Mouse (Mus musculus) left cerebral cortex, adult 11 months (tissue): ENCODE measurements at regions not wholly inside any gene's neighbourhood (a gene's known extent, or its start where the extent isn't known, plus 50 kb on each side); places are given as distances from the start of the nearest gene placed in this dataset.
"Not testable (repeated sequence)": the region's sequence is repeated elsewhere in the genome, so short reads cannot be mapped to it uniquely, and the experiment has no call there.

ENCODE experiments used
- DNase-seq: peaks from one replicate; pipeline ENCODE4 v3.0.0; 2022; ENCODE audit warnings: low spot score

DNA sequence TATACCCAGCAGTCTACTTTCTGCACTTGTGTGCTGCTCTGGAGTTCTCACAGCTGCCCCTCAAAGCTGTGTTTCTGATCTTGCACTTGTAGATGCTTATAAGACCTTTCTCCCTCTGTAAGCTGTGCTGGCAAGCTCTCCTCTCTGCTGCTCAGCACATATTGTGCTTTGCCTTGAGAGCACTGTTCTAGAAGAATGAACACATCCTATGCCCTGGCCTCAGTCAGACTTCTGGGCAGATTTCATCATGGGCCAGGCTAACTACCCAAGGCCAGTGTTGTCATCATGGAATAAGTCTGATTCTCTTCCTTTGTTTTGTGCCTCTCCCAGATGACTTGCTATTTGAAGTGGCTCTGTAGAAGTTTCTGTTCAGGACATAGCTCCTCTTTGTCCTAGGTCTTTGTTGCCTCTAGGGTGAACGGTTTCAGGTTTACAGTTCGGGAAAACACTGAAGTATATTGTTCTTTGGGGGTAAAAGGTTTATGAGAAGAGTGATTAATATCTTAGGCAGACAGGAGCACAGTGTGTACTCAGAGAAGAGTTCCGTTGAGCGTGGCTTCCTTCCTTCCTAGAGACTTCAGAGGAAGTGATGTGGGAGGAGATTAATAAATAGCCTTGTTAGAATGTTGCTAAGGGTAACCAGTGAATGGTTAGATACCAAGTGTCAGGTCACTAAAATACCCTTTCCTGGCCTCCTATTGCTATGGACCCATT, 70.8 kb downstream of the Pcdh18 start:
- no peak for DNase-seq

DNA sequence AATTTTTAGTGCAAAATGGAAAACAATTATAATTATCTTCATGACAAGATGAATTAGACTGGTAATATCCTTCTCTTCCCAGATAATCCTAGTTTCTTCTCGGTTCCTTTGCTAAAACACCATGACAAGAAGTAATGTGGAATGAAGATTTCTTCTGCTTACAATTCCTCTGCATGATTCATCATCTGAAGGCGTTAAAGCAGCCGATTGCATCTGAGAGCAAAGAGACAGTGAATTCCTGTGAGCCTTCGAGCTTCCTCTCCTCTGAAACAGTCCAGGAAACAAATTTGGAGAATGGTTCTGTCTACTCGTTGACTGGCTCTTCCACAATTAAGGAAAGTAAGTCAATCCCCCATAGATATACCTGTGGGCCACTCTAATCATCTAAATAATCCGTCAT, 82.2 kb downstream of the Pcdh18 start:
- DNase-seq, result no peak

DNA sequence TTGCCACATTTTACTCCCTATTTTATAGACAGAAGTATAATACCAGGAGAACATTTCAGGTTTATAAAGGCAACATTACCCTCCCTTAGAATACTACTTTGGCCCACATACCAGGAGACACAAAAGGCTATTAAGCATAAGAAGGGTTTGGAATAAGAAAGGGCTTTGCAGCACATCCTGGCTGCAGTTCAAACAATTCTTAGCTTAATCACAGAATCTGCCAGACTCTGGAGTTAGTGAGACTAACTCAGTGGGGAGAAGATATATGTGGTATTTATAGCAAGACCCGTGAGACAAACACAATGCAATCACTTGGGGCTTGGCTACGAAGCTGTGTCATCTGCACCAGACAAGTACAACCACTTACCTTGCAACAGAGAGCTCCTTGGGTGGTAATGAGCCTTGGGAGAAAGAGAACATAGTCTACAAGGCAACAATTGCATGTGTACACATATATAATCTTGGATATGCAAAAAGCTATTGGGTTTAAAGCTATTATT, 84.4 kb downstream of the Pcdh18 start:
- no peak for DNase-seq

DNA sequence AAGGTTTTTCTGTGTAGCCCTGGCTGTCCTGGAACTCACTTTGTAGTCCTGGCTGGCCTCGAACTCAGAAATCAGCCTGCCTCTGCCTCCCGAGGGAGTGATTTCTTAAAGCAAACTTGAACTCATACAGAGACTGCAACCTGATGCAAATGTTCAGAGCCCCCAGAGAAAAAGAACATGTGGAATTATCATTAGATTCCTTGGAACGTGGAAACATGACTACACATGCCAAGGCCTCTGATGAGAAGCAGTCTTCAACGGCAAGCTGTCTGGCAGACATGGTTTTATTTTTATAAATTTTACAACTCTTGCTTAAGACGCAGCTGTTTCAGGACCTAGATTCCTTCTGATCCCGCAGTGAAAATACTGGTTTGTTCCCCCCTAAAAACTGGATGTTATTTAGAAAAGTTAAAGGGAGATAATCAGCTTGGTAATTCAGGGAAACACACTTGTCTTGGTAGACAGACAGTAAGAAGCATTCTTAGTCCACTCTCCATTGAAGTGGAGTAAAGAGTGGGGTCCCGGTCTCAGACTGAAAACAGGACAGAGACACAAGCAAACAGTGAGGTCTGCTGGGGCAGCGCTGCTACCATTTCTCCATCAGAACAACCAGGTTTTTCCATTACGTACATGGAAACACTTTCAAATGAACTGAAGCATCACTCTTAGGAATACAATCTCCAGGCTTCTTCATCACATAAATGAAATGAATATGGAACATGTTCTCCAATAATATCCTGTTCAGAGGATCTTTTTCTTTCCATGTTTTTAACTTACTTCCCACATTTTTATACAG, 89.4 kb downstream of the Pcdh18 start:
- no peak for DNase-seq

DNA sequence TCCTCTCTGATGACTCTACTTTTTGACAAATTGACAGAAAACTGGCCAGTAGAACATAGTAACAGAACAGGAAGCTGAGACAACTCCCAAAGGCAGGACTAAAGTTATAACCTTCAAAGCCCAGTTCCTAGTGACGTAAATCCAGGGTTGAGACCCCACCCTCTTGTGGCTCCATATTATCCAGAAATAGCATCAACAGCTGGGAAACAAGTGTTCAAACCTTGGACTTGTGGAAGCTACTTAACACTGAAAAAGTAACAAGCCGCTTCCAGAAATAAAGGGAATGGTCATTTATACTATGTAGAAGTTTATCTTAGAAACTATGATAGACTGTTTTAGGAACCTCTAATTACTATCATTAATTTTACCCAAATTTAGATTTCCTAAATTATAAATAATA, 90.6 kb downstream of the Pcdh18 start:
- no peak for DNase-seq

DNA sequence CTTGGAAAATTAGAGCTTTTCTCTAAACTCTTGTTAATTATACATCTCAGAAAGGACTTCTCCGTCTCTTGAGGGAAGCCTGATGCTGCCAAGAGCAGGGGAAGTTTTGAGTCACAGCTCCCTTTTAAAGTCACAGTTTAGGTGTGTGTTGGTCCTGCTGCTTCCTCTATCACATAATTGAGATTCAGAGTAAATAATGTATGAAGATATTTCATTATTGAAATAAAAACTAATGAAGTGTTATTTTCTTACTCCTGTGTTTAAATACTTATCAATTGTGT, 108.3 kb downstream of the Pcdh18 start:
- DNase-seq, result no peak

DNA sequence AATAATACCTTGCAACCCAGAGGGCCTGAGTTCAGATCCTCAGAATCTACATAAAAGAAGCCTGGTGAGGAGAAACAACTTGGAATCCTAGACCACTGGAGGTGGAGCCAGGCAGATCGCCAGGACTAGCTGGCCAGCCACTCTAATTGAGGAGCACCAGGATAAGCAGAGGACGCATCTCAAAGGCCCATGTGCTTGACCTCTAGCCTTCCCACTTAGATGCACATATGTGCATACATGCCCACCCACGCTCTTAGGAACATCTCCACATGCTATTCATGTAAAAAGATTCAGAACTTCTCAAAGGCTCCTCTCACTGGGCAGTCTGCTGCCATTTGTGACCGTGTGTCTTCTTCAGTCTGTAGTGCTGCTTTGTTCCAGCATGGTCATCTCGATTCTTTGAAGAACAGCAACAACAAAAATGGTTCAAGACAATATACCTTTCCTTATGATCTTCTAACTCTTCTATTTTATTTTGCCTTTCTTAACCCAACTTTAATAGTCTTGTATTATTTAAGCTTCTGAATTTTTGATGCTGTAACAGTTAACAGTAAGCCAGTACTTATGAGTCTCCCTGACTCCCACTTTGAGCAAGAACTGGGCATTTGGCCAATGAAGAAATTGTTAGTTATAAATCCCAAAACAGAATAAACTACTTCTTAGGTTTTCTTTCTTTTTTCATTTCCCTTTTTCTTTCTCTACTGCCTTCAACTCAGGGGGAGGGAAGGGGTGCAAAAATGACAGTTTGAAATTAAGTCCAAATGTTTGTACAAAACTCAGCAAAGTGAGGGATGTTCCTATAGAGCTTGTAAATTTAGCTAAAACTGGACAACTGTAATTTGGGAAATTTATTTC, 108.9 kb downstream of the Pcdh18 start:
- DNase-seq, result no peak

DNA sequence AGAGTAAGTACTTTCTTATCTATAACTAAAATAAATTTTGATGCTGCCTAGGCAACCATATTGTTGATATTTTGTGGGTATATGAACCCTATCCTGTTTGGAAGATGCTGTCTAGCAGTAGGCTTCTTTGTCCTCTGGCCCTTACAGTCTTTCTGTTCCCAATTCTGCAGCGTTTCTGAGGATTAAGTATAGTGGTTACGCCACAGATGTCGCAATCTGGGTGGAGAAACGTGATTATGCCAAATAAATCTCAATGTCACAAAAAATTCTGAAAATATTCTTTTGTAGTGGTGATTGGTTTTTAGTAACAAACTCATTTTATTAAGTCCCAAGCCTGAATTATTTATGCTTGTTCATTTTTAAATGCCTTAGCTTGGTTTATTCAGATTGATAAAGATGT, 112.1 kb downstream of the Pcdh18 start:
- DNase-seq, result no peak

DNA sequence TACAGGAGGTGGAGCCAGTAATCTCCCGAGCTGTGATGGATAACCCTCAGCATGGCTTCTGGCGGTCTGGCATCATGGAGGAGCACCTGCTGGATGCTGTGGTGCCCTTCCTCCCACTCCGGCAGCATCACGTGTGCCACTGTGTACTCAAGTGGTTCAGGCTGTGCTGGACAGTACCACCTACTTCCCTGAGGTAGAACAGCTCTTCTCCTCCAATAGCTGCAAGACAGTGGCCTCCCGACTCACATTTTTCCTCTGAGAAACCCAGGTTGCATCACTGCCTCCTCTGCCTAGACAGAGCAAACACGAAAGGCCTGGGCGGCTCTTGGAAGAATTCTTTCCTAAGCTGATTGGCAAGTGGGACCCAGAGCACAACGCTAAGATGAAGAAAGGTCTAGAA, 113.3 kb downstream of the Pcdh18 start:
- no peak for DNase-seq

DNA sequence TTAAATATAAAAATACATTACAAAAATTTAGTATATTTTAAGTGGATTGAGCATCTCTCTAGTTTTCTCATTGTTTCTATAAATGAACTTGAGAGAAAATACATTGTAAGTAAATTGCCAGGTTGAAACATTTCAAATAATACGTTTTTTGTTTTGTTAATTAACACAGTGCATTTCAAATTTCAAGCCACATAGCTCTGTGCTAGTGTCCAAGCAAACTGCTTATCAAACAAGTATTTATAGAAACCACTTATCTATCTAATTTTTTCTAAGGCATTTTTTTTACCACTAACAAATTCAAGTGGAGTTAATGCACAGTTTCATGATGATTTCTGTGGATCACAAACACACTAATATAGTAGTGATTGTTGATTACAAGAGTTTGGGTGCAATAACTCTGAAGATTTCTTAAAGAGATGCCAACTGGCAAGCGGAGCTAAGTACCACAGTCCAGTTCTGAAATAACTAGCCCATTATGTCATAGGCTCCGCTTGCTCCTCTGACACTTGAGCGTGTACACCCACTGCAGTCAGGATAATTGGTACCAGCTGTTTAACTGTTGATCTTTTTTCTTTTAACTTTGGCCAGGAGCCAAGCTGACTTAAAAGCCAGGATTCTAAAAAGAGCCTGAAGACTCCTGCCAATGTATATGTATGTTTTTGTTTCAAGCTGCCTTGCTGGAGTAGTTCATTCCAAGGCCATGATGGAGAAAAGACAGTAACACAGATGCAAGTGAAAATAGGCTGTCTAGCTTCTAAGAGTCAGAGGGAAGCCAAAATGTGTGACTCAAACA, 115.0 kb downstream of the Pcdh18 start:
- DNase-seq, result peak; percentile 25

DNA sequence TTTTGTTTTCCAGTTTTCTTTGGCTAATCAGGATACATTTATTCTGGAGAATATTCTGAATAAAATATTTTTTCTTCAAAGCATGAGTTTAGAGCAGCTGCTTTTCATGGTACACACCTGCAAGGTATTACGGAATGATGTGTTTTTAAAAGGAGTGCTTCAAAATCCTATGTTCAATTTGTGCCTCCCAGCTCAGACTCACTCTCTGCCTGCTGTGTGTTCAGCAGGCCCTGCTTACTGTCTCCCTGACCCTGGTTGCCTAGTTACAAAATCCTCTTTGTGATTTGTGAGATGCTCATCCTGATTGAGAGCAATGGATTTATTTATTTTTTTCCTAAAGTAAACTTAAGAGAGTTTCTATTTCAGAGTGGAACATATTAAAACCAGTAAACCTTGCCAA, 115.7 kb downstream of the Pcdh18 start:
- DNase-seq, result no peak

DNA sequence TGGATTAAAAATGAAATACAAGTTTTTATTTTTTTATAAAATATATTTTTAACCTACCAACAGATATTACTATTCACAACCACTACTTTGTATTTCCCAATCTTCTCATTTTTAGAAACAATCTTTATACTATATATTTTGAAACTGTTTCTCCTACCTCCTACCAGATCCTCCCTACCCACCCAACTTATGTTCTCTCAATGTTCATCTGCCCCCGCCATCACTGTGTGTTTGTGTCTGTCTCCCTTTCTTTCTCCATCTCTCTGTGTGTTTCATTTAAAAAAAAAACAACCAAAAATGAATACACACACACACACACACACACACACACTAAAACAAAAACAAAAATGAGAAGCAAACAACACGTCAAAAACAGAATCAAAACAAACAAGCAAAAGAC, 118.5 kb downstream of the Pcdh18 start:
- DNase-seq, result no peak

DNA sequence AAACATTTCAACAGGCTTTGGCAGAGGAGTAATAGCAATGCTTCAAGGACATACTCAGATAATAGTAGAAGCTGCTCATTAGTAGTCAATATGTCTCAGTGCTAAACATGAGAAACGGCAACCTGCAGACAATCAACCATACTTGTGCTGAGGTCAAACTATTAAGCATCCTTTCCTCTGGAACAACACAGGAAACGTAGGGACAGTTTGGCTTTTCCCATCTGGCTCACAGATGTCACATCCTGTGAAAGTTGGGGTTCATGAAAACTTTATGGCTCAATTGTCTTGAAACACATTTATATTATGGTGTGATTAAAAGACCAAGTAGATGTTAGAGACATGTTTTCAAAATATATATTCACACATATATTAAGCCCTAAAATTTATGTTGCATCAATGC, 120.4 kb downstream of the Pcdh18 start:
- no peak for DNase-seq

DNA sequence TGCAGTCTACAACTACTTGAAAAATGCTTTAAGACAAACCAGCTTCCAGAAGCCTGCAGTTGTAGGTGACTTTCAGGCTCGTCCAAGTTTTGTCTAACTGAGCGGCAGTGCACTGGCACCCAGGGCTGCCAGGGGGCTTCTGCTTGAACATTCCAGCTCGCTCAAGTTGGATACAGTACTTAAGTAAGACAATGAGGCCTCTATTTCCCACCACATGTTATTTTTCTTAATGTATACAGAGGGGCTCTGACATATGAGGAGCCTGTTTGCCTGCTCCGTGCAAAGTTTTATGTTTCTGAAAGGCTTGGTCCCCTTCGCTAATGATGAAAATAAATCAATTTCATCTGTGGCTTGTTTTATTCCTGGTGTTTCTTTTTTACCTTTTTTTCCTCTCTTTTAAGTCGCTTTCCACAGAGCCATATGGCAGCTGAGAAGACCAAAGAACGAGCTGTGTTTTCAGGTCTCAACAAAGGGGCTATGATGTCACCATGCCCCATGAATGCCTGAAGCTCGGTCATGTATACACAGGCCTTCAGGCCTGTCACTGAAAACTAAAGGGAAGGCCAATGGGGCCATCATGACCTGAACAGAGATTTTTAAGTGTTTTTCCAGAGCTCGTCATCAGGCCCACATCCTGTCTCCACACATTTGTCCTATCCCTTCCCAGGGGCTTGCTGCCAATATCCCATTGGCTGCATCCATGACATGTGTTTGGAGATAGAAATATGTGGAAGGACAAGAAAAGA, 164.2 kb downstream of the Pcdh18 start:
- DNase-seq, result no peak

DNA sequence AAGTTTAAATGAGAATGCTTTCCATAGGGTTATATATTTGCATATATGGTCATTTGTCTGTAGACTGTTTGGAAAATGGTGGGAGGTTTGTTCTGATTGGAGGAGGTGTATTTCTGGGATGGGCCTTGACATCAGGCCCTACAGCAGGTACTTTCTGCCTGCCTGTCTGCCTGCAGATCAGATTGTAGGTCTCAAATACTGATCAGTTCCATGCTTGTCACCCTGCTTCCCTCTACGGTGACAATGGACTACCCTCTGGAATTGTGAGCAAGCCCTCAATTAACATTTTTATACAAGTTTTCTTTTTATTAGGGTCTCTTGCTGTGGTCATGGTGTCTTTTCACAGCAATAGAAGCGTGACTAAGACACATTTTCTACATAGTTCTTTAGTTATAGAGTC, 166.9 kb downstream of the Pcdh18 start:
- DNase-seq, result no peak

DNA sequence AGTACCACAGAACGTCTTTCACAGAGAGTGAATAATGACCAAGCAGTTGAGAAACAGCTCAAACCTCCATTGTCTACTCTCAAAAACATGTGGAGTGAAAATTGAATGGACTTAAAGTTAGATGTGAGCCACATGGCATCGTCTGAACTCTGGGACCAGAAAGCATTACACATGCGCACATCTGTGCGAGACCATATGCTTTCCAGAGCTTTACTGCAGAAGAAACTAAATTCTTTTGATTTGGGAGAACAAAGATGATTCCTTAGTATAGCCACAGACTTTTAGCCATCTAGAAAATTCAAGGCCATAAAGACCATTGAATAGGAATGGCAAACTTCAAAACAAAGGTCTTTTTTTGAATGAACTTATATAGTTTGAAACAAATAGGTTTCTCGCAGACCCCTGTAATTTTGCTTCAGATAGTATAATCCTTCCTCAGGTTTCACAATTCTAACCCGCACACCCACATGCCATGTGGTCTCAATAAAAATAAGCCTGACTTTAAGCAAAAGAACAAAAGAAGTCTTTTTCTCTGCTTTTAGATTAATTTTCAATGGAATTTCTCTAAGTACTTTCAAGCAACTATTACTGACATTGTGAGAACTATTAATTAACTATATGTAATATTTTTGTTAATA, 170.5 kb downstream of the Pcdh18 start:
- DNase-seq, result no peak

DNA sequence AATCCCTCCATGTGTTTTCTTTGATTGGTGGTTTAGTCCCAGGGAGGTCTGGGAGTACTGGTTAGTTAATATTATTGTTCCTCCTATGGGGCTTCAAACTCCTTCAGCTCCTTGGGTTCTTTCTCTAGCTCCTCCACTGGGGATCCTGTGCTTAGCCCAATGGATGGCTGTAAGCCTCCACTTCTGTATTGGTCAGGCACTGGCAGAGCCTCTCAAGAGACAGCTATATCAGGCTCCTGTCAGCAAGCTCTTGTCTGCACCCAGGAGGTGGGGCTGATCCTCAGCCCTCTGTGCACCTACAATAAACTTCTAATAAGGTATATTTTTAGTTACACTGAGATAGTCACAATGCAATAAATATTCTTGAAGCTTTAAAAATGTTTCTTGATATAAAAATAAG, 171.2 kb downstream of the Pcdh18 start:
- DNase-seq, result not testable (repeated sequence)

DNA sequence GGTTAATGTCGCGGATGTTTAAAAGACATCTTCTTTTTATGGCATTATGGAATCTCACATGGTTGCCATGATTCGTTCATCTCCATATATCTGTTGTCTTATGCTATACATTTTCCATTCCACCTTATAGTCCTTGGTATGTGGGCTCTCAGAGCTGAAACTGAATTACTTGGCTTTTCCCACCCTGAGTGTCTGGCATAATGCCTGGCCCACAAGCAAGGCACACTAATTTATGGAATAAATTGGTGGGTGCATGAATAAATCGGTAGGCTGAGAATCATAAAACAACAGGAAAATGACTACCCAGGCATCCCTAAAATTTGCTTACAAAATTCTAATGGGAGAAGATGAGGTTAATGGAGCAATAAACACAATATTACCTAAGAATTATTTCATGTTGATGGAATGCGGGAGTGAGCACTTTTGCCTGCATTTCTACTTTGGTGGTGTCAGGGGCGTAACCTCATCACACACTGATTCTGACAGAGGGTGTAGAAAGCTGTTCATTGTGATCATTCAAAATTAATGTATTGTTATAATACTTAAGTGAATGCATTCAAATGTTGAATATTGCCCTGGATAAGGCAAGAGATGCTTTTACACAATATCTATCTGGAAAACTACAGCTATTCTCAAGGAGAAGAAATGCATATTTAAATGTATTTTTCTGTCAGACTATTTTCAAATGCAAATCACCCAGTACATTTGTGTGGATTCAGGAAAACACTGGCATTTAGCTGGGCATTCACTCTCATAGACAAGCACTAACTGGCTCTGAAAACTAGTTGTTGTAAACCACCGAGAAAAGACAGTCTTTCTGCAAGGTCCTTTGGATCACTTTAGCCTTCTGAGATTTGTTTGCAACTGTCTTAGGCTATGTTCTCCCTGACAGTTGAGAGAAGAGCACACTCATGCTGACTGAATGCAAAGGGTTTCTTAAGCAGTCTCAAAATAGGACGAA, 190.1 kb downstream of the Pcdh18 start:
- DNase-seq, result no peak

DNA sequence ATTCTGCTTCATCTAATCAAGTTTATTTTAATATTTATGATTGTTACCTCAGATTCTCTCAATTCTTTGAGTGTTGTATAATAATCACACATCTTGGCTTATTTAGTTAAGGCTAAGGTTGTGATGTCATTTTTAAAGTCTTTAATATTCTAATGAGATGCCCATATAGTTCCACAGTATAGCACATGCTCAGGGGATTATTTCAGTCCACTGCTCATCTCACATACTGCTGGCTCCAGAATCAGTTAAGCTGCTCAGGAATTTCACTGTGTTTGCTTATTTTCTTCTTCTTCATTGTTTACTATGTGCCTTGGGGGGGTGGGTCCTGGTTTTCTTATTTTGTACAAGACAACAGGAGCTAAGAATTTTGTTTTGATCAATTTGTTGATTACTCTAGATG, 229.5 kb downstream of the Pcdh18 start:
- DNase-seq, result no peak

DNA sequence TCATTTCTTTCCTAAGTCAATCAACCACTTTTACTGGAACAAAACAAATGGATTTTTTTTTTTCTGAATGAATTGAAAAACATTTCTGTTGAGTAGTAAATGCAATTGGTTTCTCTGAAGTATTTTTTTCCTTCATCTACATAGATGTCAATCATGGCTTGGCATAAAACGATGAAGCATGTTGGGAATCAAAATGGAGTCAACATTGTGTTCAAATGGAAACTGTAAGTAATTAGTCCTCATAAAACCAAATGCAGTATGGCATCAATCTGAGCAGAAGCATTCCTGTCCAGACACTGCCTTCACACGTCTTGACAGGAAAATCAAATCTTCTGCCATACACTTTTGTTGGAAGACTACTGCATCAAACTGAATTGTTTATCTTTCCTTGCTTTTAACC, 237.0 kb downstream of the Pcdh18 start:
- DNase-seq, result no peak
